Mouse (Mus musculus) forebrain, embryonic 11.5 days (tissue): ENCODE measurements around the gene Ccdc157. TPM values are rescaled to one million over a fixed set of nuclear protein-coding genes. Genes with fewer than 3 reads are reported as not detected.
A peak's percentile ranks its signal among the peaks of the same experiment; 100 is the strongest.
"Not testable (repeated sequence)": the region's sequence is repeated elsewhere in the genome, so short reads cannot be mapped to it uniquely, and the experiment has no call there.

ENCODE experiments used
- ATAC-seq: fragments of 200-750 bp; cut with Nextera tagmentation; replicated peaks from 2 replicates; pipeline ENCODE4 v1.8.0; 2017; ENCODE audit warnings: moderate TSS enrichment; ENCODE audit not compliant: low FRiP score
- DNase-seq: peaks from one replicate; pipeline ENCODE4 v3.0.0-alpha.2; 2017; ENCODE audit warnings: low spot score
- H3K27ac ChIP-seq: fragments of 300-500 bp; sonication (generic); 2 replicates; pipeline ENCODE4 v1.5.1; 2014; ENCODE audit warnings: low read depth, low read length
- H3K27me3 ChIP-seq: fragments of 300-500 bp; sonication (generic); 2 replicates; pipeline ENCODE4 v1.6.1; 2014; ENCODE audit warnings: mild to moderate bottlenecking, low read length, mixed read lengths; ENCODE audit not compliant: control insufficient read depth, insufficient read depth
- H3K36me3 ChIP-seq: fragments of 300-500 bp; sonication (generic); 2 replicates; pipeline ENCODE4 v1.6.1; 2014; ENCODE audit warnings: mild to moderate bottlenecking, low read length, moderate library complexity, mixed read lengths; ENCODE audit not compliant: control insufficient read depth, insufficient read depth
- H3K4me1 ChIP-seq: fragments of 300-500 bp; sonication (generic); replicated peaks from 2 replicates; pipeline ENCODE4 v1.6.1; 2014; ENCODE audit warnings: low read length, mixed read lengths; ENCODE audit not compliant: control insufficient read depth, insufficient read depth
- H3K4me2 ChIP-seq: fragments of 300-500 bp; sonication (generic); 2 replicates; pipeline ENCODE4 v1.6.1; 2014; ENCODE audit warnings: low read depth, mild to moderate bottlenecking, low read length, moderate library complexity, mixed read lengths; ENCODE audit not compliant: severe bottlenecking
- H3K4me3 ChIP-seq: fragments of 300-500 bp; sonication (generic); 2 replicates; pipeline ENCODE4 v1.5.1; 2014; ENCODE audit warnings: low read depth, low read length
- H3K9ac ChIP-seq: fragments of 300-500 bp; sonication (generic); 2 replicates; pipeline ENCODE4 v1.6.1; 2014; ENCODE audit warnings: low read length
- H3K9me3 ChIP-seq: fragments of 300-500 bp; sonication (generic); 2 replicates; pipeline ENCODE4 v1.6.1; 2016; ENCODE audit warnings: low read length, mixed read lengths; ENCODE audit not compliant: control insufficient read depth
- WGBS: fragments of 180-500 bp; shearing (Covaris S2); extraction: QIAGEN DNeasy Blood & Tissue Kit; methylation state at CpG from one replicate; pipeline ENCODE4 v1.1.7; 2014; 5-methylcytosine and 5-hydroxymethylcytosine counted together
- polyA plus RNA-seq: library from polyadenylated mRNA; unstranded; fragments of >200 nt; fragmentation: Nextera tagmentation; extraction: Ambion mirVana; gene quantifications from 2 replicates; pipeline ENCODE4 v1.2.1, GENCODE M21; 2014

Ccdc157 gene
- polyA plus RNA-seq, 1 experiment from 2014 or later = 5.9 TPM

- peak overlapping the region; percentile 57 for H3K4me3 ChIP-seq
- ATAC-seq (peak; percentile 80), DNase-seq (peak; percentile 83)
- H3K4me1 ChIP-seq = 0 out of 2 replicates have a peak, but pooled peaks cover 5% of the 10 kb centered on the region
- no peaks in the 10 kb centered on the region for H3K36me3 ChIP-seq
- peak overlapping the region; percentile 77 for H3K9ac ChIP-seq
- H3K27ac ChIP-seq = no peak overlapping the region
- no peaks in the 10 kb centered on the region for H3K9me3 ChIP-seq
- H3K27me3 ChIP-seq = peaks cover 3% of the 10 kb centered on the region; the same call in 1 of the 2 replicates
- H3K4me2 ChIP-seq = peak overlapping the region; percentile 96
- 2% methylated on average over 41 of the region's 41 CpGs for WGBS
These were observed 41.8 kb downstream of the Ccdc157 start for GRCm38 (mm10) chr11:4118081-4118921.

- Histone ChIP-seq H3K4me1 (0 out of 2 replicates have a peak, but pooled peaks cover 5% of the 10 kb centered on the region), H3K27me3 (peaks cover 3% of the 10 kb centered on the region; the same call in 1 of the 2 replicates), H3K9ac (no peak overlapping the region; the same call in 1 of the 2 replicates), H3K4me2 (peak overlapping the region; percentile 96), H3K9me3 (no peaks in the 10 kb centered on the region), H3K4me3 (peak overlapping the region; percentile 57), H3K36me3 (no peaks in the 10 kb centered on the region), H3K27ac (no peak overlapping the region)
- 39% methylated on average over 3 of the region's 3 CpGs for WGBS
- no peak for ATAC-seq
- DNase-seq = no peak
These were observed 42.6 kb downstream of the Ccdc157 start for GRCm38 (mm10) chr11:4117372-4118071.

GRCm38 (mm10) chr11:4116458-4117141 lies 43.5 kb downstream of the Ccdc157 start:
- ATAC-seq (no peak), DNase-seq (no peak)
- Histone ChIP-seq H3K9me3 (no peaks in the 10 kb centered on the region), H3K4me1 (0 out of 2 replicates have a peak, but pooled peaks cover 5% of the 10 kb centered on the region), H3K4me2 (no peak overlapping the region), H3K36me3 (no peaks in the 10 kb centered on the region), H3K27me3 (peaks cover 3% of the 10 kb centered on the region; the same call in 1 of the 2 replicates), H3K9ac (no peak overlapping the region), H3K4me3 (no peak overlapping the region), H3K27ac (no peak overlapping the region)
- WGBS = 71% methylated on average over 11 of the region's 11 CpGs

GRCm38 (mm10) chr11:4115407-4115806 lies 44.7 kb downstream of the Ccdc157 start:
- Histone ChIP-seq H3K27me3 (peaks cover 3% of the 10 kb centered on the region; the same call in 1 of the 2 replicates), H3K4me2 (no peak overlapping the region), H3K4me3 (no peak overlapping the region), H3K27ac (no peak overlapping the region), H3K9ac (no peak overlapping the region), H3K4me1 (0 out of 2 replicates have a peak, but pooled peaks cover 5% of the 10 kb centered on the region), H3K9me3 (no peaks in the 10 kb centered on the region), H3K36me3 (no peaks in the 10 kb centered on the region)
- WGBS = 83% methylated on average over 4 of the region's 4 CpGs
- ATAC-seq (no peak), DNase-seq (no peak)

- not testable (repeated sequence) for H3K27ac ChIP-seq
These were observed 45.6 kb downstream of the Ccdc157 start for GRCm38 (mm10) chr11:4114541-4114940.

GRCm38 (mm10) chr11:4113970-4114369 lies 46.1 kb downstream of the Ccdc157 start:
- Histone ChIP-seq H3K4me3 (no peak overlapping the region), H3K9ac (no peak overlapping the region), H3K4me1 (0 out of 2 replicates have a peak, but pooled peaks cover 5% of the 10 kb centered on the region), H3K27me3 (peaks cover 3% of the 10 kb centered on the region; the same call in 1 of the 2 replicates), H3K36me3 (no peaks in the 10 kb centered on the region), H3K9me3 (no peaks in the 10 kb centered on the region), H3K4me2 (no peak overlapping the region), H3K27ac (no peak overlapping the region)
- ATAC-seq (no peak), DNase-seq (no peak)
- WGBS = 86% methylated on average over 6 of the region's 6 CpGs

More at GRCm38 (mm10) chr11:4114541-4114940, 45.6 kb downstream of the Ccdc157 start:
- not testable (repeated sequence) for H3K4me2 ChIP-seq, H3K4me1 ChIP-seq, H3K36me3 ChIP-seq, H3K9me3 ChIP-seq, DNase-seq, H3K4me3 ChIP-seq, H3K27me3 ChIP-seq, ATAC-seq, H3K9ac ChIP-seq
- WGBS = 80% methylated on average over 6 of the region's 6 CpGs

GRCm38 (mm10) chr11:4113496-4113895 lies 46.6 kb downstream of the Ccdc157 start:
- H3K4me1 ChIP-seq = 0 out of 2 replicates have a peak, but pooled peaks cover 5% of the 10 kb centered on the region
- no peak overlapping the region for H3K4me3 ChIP-seq
- no peak overlapping the region for H3K9ac ChIP-seq
- no peak overlapping the region for H3K4me2 ChIP-seq
- WGBS = 90% methylated on average over 4 of the region's 4 CpGs
- no peaks in the 10 kb centered on the region for H3K36me3 ChIP-seq
- H3K9me3 ChIP-seq = no peaks in the 10 kb centered on the region
- DNase-seq = no peak
- H3K27me3 ChIP-seq = peaks cover 3% of the 10 kb centered on the region; the same call in 1 of the 2 replicates
- ATAC-seq = no peak
- no peak overlapping the region for H3K27ac ChIP-seq

GRCm38 (mm10) chr11:4112861-4113260 lies 47.2 kb downstream of the Ccdc157 start:
- Histone ChIP-seq H3K4me1 (0 out of 2 replicates have a peak, but pooled peaks cover 2% of the 10 kb centered on the region), H3K9me3 (no peaks in the 10 kb centered on the region), H3K9ac (no peak overlapping the region), H3K4me2 (no peak overlapping the region), H3K36me3 (no peaks in the 10 kb centered on the region), H3K27ac (no peak overlapping the region), H3K4me3 (no peak overlapping the region), H3K27me3 (peaks cover 2% of the 10 kb centered on the region; the same call in 1 of the 2 replicates)
- ATAC-seq (no peak), DNase-seq (no peak)
- 88% methylated on average over 6 of the region's 6 CpGs for WGBS
